Mouse (Mus musculus) subcutaneous adipose tissue, adult 2 months (tissue): ENCODE measurements around the gene Fam213b. TPM values are rescaled to one million over a fixed set of nuclear protein-coding genes. Genes with fewer than 3 reads are reported as not detected.

Source experiments
- polyA plus RNA-seq: library from polyadenylated mRNA; depleted of rRNA; stranded (reverse); fragments of >200 nt; gene quantifications from 2 replicates; pipeline ENCODE4 v1.2.3, GENCODE M21; 2012; ENCODE audit warnings: low replicate concordance; rRNA removed

Fam213b gene
- polyA plus RNA-seq, result 46.8 and 245 TPM in 2 replicates

GRCm38 (mm10) chr4:154898506-154899446 is at the start of gene Fam213b:
TSS of gene Fam213b (minus strand) at chr4:154899135.

GRCm38 (mm10) chr4:154928395-154929087 is 29.6 kb upstream of the Fam213b start, which contains the start of gene Tnfrsf14:
TSS of gene Tnfrsf14 (minus strand) at chr4:154928563.

GRCm38 (mm10) chr4:154869440-154869839 is 29.5 kb downstream of the Fam213b start, which contains the start of gene Mmel1:
TSS of gene Mmel1 (plus strand) at chr4:154869585.

Other genes starting within 250 kb of the Fam213b start
- not detected in 2 replicates for gene Actrt2, start 231.3 kb downstream of the Fam213b start, polyA plus RNA-seq
- gene Ttc34, start 61.7 kb downstream of the Fam213b start, polyA plus RNA-seq, result 0.14 TPM in 1 of 2 replicates, not detected in the other
- gene Mmel1, start 29.6 kb downstream of the Fam213b start, polyA plus RNA-seq, result 0.13 TPM in 1 of 2 replicates, not detected in the other
- gene Tnfrsf14, start 29.4 kb upstream of the Fam213b start, polyA plus RNA-seq, result 28.7 and 46.5 TPM in 2 replicates
- 0.20 TPM in 1 of 2 replicates, not detected in the other for gene Hes5, start 61.8 kb upstream of the Fam213b start, polyA plus RNA-seq
- 39.2 and 64.0 TPM in 2 replicates for gene Pank4, start 65.0 kb upstream of the Fam213b start, polyA plus RNA-seq
- gene Plch2, start 157.6 kb upstream of the Fam213b start, polyA plus RNA-seq, result 2.6 and 10.7 TPM in 2 replicates
- gene Pex10, start 167.9 kb upstream of the Fam213b start, polyA plus RNA-seq, result 20.0 and 21.4 TPM in 2 replicates
- gene Rer1, start 187.2 kb upstream of the Fam213b start, polyA plus RNA-seq, result 97.9 and 103 TPM in 2 replicates
- 3.7 and 10.4 TPM in 2 replicates for gene Morn1, start 187.4 kb upstream of the Fam213b start, polyA plus RNA-seq